Mouse (Mus musculus): ENCODE results near the gene Cacna1i.

Cacna1i gene

DNA sequence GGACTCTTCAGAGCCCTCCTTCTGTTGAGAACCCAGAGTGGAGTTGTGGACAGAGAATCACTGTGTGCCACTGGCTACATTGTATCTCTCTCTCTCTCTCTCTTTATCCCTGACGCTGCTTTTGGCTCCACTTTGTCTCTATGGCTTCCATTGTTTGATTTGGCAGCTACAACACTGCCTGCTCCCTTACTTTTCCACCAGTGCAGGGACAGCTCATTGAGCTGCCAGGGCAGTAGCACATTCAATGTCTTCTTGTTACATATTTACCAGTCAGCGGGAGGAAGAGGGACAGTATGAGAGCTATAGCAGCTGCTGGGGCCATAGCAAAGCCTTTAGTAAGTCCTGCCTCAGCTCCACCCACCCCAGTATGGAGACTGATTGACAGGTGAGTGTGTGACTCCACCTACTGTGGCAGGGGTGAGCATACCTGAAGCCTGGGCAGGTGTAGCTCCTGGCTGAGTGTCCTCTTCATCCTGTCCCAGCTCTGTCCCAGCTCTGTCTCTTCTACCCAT, 114.4 kb downstream of the Cacna1i start:
- no peak for DNase-seq (ENCODE audit: low spot score)

GRCm38 (mm10) chr15:80401980-80402379, 114.9 kb downstream of the Cacna1i start:
- no peak for DNase-seq (ENCODE audit: low spot score)

- DNase-seq (ENCODE audit: low spot score), result peak; percentile 18
These were observed 120.8 kb downstream of the Cacna1i start for GRCm38 (mm10) chr15:80407873-80408272.

DNA sequence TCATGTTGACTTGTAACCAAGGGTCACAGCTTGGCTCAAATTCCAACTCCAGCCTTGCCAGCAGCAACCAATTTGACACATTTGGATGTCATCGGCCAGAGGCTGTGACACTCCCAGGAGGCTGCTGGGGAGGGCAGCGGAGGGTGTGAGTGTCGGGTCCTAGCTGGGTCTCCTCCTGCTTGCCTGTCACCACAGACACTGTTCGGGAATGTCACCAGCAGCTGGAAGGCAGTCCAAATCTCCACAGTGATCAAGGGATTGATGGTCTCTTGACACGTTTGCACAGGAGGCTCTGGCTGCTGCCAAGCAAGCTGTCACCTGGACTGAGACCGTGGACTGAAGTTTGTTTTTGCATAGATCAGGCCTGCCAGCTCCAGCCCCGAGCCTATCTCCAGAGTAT, 123.6 kb downstream of the Cacna1i start:
- no peak for DNase-seq (ENCODE audit: low spot score)

GRCm38 (mm10) chr15:80413070-80413469, 126.0 kb downstream of the Cacna1i start:
- no peak for DNase-seq (ENCODE audit: low spot score)

DNA sequence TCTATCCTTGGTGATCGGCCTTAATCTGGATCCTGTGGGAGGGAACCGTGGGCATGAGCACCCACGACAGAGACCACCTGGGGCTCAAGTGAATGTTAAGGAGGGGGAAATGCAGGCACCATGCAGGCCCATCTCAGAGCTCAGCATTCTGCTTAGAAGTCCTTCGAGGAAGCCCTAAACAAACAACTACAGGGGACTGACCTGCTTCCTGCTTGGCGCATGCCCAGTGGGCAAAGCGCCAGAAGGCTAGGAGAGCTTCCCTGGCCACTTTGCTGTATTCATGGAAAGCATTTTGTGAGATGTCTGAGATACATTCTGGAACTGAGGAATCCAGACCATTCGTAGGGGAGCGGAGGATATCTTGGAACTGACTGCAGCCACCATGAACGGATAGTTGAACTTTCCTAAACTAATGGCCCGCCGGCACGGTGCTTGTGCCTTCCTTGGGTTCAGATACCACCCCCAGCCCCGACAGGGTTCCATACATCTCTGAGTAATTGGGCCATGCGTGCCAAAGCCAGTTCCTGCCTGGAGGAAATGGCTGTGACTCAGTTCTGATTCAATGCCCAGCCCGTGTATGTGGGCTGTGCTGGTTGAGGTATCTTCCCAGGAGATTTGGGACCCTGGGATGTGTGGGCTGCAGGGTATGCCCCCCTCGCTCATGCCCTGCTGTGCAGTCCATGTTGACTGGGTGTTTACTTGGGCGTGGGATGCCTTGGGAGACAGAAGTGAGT, 127.1 kb downstream of the Cacna1i start:
- DNase-seq (ENCODE audit: low spot score), result peak; percentile 18

DNA sequence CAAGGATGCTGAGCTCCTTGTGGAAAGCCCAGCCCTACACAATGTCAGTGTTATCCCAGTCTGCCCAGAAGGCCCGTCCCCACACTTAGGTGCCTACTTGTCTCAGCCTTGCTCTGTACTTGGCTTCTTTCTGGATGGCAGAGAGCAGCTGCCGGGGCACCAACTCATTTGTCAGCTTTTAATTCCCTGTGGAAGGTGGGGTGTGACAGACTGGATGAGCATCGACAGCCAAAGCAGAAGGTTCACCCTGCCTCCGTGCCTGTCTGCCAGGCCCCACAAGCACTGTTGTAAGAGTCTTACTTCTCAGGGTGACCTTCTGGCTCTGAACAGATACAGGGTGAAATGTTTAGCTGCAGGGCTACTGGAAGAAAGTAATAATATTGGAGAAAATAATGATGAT, 128.1 kb downstream of the Cacna1i start:
- DNase-seq (ENCODE audit: low spot score), result no peak

DNA sequence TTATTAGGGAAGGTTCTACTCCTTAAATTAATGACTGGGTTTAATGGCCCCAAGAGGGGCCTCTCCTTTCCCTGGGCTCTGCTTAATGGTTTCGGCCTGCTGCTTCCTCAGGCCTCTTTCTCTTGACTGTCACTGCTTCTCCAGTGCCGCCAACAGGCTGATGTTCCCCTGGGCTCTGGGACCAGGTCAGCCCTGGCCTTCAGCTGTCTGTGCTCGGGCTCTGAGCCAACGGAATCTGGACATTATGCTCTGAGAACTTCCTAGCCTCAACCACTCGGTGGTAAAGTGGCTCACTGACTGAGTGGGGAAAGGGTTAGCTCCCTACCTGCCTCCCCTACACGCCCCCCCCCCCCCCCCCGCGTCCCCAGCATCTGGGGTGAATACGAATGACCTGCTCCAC, 130.0 kb downstream of the Cacna1i start:
- DNase-seq (ENCODE audit: low spot score), result no peak

GRCm38 (mm10) chr15:80418146-80418545, 131.1 kb downstream of the Cacna1i start:
- DNase-seq (ENCODE audit: low spot score), result no peak

GRCm38 (mm10) chr15:80430324-80430723, 143.3 kb downstream of the Cacna1i start:
- no peak for DNase-seq (ENCODE audit: low spot score)

- DNase-seq (ENCODE audit: low spot score), result no peak
These were observed 149.9 kb downstream of the Cacna1i start for GRCm38 (mm10) chr15:80436961-80437360.

GRCm38 (mm10) chr15:80437996-80438395, 151.0 kb downstream of the Cacna1i start:
- DNase-seq (ENCODE audit: low spot score), result no peak

DNA sequence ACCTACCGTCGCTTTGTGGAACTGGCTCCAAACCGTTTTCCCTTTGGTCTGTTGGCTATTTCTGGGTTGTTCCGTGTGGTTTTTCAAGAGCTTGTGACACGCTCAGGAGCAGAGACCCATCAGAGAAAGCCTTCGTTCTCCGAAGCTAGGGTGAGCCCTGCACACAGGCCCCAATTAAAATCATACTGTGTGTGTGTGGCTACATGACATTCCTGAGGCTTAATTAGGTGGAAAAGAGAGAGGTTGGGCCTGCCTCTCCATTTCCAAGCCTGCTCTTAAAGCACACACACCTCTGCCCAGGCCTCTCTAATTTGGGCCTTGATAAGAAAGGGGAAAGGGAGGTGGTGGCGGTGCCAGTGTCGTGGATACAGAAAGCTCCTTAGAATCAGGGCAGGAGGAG, 151.4 kb downstream of the Cacna1i start:
- DNase-seq (ENCODE audit: low spot score), result no peak

GRCm38 (mm10) chr15:80440195-80440594, 153.2 kb downstream of the Cacna1i start:
- DNase-seq (ENCODE audit: low spot score), result no peak

DNA sequence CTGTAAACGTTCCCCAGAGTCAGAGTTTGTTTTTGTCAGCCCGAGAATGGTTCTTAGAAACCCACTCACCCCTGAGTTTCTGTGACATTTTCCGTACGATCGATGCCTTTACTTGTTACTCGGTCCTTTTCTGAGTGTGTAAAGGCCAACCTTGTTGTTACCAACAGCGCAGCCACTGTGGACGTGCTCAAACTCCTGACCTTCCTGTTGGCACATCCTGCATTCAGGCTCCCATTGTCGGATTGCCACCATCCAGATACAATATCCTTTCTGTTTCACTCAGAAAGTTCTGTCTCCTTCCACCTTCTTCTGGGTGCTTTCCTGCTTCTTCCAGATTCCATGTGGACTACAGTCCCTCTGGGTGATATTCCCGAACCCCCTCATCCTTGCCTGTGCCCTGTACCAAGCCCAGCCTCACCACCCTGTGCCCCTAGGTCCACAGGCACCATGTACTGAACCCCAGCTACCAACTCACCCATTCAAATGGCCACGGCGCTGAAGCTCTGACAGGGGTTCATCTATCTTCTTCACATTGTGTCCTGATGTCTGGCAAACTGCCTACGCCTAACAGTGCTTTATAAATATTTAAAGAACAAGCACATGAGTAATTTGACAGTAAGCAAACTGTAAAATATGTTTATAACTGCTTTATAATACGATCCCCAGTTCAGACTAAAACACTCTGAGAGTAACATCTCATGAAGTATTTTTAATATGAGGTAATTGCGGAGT, 159.1 kb downstream of the Cacna1i start:
- peak; percentile 23 for DNase-seq (ENCODE audit: low spot score)

All from lung, postnatal 25 days (tissue).